Mouse (Mus musculus): ENCODE data around the gene 1700122O11Rik.

DNA sequence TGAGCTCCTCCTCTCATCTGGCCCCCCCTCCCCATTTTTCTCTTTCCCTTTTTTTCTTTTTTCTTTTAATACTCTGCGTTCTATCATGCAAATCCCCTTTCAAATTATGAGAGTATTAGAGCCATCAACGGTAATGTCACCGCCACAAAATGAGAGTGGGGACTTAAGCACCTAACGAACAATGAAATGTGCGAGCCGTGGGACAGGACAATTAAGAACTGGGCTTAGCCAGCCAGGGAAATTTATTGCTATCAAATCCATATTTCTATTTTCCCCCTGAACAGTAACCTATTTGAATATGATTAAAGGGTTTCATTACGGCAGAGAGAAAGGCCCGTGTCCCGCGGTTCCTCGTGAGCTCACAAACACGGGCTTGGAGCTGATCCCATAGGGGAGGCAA is 27.0 kb downstream of the 1700122O11Rik start:
- TF ChIP-seq CTCF (conservative IDR thresholded peaks at IDR 0.05; ENCODE audit: low read length) (no peak), POU5F1 (IDR thresholded peaks at IDR 0.05; ENCODE audit: borderline replicate concordance, low read length) (no peak)

All from E14TG2a.4 (cell line).